Mouse (Mus musculus): Measurements from ENCODE around the gene Tusc2.

The Tusc2 gene

DNA sequence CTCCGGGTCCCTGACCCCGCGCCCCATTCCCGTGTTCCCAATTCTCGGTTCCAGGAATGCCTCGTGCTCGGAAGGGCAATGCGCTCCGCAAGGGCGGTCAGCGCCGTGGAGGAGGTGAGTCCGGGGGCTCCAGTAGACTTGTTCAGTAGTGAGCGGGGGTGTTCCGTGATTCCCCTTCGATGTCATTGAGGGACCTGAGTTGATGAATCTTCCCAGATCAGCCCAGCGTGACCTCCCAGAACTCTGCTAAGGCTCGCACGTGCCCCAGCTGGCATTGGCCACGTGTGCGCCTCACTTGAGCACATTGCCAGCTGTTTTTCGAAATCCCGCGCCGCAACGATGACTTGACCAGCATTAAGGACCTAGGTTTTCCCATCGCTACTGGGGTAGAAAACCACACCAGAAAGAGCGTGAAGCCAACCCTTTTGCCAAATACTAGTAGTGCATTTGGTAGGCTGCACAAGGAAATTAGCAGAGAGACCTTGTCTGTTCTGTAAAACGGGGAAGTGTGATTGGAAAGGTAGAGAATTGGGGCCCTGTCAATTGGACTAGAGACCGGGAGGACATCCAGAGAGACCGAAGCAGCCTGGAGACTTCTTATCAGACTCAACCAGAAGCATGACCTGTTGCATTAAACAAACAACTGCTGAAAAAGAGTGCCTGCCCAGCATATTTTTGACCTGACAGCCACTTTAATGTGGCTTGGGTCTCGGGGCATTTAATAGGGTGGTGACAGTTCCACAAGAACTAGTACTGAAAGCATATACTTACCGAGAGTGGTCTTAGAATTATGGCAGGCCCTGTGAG lies 25.0 kb downstream of the Tusc2 start:
- DNase-seq (ENCODE audit: low spot score in 2 of 2), result no peak

- no peak for DNase-seq (ENCODE audit: low spot score in 2 of 2)
These were observed 27.2 kb downstream of the Tusc2 start for GRCm38 (mm10) chr9:107590058-107590772.

DNA sequence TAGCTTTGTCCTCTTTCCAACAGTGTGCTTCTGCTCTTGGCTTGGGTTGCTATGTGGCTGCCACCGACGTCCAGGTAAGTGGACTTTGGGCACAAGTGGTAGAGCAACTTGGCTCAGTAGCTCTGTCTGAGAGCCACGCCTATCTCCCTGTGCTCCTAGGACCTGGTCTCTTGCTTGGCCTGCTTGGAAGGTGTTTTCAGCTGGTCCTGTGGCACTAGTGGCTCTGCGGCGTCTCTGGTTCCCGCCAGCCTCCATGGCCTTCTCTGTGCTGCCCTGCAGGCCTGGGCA lies 27.7 kb downstream of the Tusc2 start:
- DNase-seq (ENCODE audit: low spot score in 2 of 2), result no peak

DNA sequence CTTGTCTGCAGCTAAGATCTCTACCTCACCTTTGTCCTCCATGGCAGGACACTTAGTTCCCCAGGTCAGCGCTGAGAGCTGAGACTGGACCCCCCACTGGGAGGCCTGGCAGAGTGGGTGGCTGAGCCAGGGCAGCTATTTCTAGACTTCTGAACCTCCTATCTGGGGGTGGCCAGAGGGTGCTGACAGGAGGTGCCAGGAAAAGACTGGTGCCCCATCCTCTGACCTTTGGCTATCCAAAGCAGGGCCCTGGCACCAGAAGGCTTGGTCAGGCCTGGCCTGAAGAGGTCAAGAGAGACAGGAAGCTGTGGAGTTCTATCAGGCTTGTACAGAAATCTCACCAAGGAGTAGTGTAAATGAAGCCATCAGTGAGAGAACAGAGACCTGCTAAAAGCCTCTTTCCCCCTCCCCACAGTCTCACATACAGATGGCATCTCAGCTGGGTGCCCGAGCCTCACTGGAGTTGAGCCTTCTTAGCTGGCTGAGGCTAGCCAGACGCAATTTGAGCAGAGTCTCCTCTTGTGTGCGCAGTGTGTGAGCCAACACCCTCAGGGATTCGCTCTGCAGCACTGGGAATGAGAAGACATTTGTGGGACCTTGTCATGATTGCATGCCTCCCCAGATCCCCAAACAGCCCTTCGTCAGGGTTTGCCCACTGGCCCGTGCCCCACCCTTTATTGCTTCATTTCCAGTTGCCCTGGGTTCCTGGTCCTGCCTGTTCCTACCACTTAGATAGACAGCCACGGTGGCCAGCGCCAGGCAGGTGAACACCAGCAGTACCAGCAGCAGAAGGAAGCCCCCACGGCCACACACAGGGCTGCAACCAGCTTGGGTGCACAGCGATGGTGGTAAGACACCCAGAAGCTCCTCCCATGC lies 30.3 kb downstream of the Tusc2 start:
- DNase-seq (ENCODE audit: low spot score in 2 of 2), result no peak

DNA sequence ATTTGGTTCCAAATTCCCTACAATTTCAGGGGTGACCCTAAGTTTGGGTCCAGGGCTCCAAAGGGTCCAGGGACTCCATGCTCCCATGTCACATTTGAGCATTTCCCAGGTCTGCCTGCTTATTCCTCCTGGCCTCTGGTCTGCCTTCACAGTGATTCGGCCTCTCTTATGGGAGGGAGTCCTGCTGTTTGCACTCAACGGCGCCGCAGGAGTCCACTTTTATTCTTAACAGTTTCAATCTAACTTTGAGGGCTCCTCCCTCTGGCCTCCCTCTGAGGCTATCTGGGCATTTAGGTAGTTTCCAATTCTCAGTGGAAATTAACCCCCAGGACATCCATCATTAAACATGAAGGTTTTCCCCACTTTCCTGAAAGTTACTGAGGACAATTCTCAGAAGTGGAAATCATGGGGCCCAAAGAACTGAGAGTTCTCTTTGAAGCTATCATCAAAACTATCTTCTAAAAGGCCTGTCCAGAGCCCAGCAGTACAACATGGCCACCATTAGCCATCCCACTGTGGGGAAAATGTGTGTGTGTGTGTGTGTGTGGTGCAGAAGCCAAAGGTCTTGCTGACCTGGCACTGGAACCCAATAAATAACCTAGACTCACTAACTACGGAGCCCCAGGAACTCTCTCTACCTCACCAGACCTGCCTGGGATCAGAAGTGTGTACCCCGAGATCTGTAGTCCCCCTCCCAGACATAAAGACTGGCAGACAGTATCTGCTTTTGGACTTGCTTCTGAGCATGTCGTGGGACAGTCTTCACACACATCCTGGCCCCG lies 31.4 kb downstream of the Tusc2 start:
- DNase-seq (ENCODE audit: low spot score in 2 of 2), result no peak

DNA sequence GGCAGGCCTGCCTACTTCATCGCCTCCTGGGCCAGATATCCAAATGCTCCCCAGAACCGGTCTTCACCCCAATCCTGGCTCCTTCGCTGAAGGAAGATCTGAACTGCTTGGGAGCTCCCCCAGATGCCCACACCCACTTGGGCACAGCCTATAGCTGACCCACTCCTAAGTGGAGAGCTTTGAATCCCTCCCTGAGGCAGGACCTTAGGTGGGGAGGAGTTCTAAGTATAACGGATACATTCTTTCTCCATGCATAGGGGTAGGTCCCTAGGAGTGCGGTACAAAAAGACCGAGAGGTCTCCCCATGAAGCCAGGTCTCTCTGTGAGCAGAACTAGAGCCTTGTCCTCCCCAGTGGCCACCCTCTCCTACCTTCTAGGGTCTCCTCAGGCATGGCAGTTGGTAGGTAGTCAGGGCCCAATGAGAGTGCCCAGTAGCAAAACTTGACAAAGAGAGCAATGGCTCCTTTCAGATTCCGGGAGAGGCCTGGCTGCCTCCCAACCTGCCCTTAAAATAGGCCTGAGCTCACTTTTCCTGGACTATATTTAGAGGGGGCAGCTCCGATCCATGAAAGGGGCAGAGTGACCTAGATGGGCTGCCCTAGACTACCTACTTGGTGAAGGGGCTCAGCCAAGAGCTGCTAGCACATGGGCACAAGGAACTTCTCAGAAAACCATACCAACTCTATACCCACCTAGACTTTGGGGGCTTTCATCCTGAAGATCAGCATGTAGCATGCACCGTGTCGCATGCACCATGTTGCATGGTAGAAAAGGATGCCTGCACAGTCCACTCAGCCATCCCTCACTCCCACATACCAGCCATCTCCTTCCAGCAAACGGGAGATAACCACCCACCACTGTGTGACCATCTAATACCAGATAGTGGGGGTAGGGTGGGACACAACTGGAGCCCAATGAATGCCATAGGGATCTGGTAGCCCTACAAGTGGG lies 33.8 kb downstream of the Tusc2 start:
- DNase-seq (ENCODE audit: low spot score in 2 of 2), result no peak

DNA sequence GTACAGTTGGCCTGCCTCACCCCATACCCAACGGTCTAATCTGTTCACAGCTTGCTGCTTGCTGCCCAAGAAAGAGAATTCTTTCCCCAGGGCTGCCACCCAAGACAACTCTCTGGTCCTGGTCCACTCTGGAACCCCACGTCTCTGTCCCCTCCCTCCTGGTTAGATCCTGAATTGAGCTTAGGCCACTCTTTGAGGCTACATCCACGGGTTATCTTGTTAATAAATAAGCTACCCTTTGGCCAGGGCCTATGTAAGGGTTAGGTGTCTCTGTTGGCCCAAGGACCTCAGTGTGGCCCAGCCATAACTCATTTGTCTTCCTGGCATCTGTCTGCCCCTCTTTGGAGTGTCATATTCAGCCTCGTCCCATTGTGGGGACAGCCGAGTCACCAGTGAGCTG lies 35.3 kb downstream of the Tusc2 start:
- DNase-seq (ENCODE audit: low spot score in 2 of 2), result no peak

- no peak for DNase-seq (ENCODE audit: low spot score in 2 of 2)
These were observed 36.4 kb downstream of the Tusc2 start for GRCm38 (mm10) chr9:107599433-107599832.

- DNase-seq (ENCODE audit: low spot score in 2 of 2), result no peak
These were observed 36.8 kb downstream of the Tusc2 start for GRCm38 (mm10) chr9:107599842-107600241.

DNA sequence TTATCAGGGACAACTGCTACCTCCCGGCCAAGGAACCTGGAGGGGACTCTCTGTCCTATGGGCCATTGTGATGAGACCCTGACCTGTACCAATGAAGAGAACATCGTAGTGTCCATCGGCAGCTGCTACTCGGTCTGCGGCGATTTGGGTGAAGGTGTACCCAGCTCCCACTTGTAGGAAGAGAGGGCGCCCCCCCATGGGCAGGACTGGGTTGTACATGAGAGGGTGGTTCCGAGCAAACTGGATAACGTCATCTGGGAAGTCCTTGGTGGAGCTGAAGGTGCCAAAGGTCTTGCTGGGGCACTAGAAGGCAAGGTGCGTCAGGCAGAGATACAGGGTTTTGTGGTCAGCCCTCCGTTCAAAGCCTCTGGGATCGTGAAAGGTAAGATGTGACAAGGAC lies 37.7 kb downstream of the Tusc2 start:
- no peak for DNase-seq (ENCODE audit: low spot score in 2 of 2)

DNA sequence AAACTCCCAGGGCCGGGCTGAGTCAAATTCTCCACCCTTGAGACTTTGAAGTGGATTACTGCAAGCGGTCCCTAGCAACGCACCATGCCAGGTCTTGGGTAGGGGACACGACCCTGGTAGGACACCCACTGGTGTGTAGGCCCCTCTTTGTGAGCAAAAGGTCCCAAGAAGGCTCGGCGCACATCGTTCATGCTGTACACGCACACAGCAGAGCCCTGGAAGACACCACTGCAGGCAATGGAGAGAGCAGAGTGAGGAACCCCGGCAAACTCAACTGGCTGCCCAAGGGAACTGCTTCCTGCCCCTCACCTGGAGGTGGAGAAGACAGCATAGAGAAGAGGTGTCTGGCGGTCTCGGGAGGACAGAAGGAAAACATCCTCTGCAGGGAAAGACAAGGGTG lies 38.2 kb downstream of the Tusc2 start:
- DNase-seq (ENCODE audit: low spot score in 2 of 2), result no peak

DNA sequence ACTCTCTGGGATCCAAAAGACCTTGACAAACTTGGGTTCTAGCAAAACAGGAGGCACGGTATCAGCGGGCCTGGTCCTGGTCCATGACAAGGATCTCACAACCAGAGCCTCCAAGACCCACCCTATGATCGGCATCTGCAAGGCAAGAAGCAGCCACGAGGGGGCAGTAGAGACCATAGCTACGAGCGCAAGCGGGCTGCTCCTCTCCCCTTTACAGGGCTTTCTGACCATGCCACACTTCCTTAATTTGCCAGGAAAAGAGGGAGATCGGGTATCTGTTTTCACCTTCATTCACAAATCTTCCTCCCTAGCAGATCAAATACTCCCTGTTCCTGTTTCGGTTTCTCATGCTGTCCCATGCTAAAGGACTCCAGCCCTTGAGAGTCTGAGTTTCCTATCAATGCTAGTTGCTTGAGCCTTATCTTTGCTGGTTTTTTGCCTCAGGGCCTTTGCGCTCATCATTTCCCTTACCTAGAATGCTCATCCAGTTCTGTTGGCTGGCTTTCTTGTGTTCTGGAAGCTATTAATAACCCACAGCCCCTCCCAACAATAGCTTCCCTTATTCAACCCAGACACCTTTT lies 39.1 kb downstream of the Tusc2 start:
- peak; percentile 81 to 93 for DNase-seq (ENCODE audit: low spot score in 2 of 2)

DNA sequence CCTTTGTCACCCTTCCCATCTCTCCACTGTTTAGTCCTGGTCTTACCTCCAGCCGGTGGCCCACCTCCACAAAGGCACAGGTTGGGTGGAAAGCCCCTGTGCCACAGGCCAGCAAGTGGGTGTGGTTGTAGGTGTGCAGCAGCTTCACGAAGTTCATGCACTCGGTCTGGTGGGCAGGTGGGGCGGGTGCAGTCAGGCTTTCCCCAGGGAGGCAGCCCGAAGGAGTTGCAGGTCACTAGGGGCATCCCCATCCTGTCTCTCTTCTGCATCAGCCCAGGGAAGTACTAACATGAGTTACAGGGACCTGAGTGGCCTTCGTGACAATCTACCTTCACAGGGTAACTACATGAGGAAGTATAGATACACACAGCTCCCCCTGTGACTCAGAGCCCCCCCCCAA lies 40.2 kb downstream of the Tusc2 start:
- DNase-seq (ENCODE audit: low spot score in 2 of 2), result no peak

GRCm38 (mm10) chr9:107605041-107605661 lies 42.1 kb downstream of the Tusc2 start:
- DNase-seq (ENCODE audit: low spot score in 2 of 2), result no peak

DNA sequence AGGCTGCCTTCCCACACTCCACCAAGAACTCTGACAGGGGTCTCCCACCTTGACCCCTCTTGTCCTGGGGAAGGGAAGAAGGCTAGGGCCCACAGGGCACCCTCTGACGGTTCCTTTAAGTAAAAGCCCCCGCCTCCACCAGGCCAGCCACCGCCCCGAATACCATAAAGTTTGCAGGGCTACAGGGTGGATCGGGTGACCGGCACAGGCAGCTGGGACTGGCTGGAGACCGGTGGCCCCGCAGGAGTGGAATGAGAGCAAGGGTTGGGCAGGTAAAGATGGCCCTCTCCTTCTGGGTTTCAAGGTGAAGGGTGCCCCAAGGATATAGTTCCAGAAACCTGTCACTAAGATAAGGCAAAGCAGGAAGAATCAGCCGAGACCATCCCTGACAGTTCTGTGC lies 43.5 kb downstream of the Tusc2 start:
- DNase-seq (ENCODE audit: low spot score in 2 of 2), result no peak

DNA sequence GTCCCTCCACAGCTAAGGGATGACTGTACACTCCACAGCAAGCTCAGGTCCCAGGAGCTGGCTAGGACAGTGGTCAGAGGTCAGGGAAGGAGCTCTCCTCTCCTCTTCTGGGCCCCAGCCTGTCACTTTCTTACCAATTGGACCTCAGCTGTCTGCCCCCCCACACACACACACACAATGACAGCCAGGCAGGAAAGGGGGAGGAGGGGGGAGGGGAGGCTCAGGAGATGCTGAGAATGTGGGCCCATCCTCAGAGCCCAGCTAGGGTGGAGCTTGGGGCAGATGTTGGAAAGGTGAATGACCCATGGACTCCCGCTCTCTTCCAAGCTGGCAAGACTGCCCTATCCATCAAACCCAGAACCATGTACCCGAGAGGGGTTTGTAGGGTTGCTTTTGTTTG lies 44.0 kb downstream of the Tusc2 start:
- no peak for DNase-seq (ENCODE audit: low spot score in 2 of 2)

DNA sequence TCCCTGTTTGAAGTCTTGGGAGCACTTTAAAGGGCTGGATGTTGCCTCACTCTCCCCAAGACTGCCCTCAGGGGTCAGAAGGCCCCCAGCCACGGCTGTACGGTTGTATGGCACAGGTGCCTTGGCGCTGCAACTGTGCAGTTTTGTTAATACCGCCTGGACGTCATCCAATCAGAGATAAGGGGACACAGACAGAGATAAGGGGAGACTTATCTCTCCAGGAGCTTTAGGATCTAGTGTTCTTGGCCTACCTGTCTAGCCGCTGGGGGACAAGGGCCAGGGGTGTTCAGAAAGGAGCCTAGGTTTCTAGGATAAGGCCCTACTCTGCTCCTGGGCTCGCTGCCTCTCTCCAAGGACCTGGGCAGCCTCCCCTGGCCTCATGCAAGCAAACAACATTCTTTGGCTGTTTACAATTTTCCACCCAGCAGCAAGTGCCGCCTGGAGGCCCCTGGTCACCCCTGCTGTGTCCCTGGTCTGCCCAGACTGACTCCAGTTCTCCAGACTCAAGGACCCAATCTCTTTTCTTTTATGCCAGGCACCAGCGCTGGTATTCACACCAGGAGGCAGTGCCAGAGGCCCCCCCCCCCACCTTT lies 44.7 kb downstream of the Tusc2 start:
- DNase-seq (ENCODE audit: low spot score in 2 of 2), result no peak

GRCm38 (mm10) chr9:107608741-107609432 lies 45.8 kb downstream of the Tusc2 start, which contains the start of gene Sema3b:
Sema3b (minus strand) TSS chr9:107609229.
- no peak for DNase-seq (ENCODE audit: low spot score in 2 of 2)

GRCm38 (mm10) chr9:107609433-107609830 lies 46.4 kb downstream of the Tusc2 start:
- no peak for DNase-seq (ENCODE audit: low spot score in 2 of 2)
